12 mouse cellular contexts compared by ENCODE assay signal in the genomic region with DNA sequence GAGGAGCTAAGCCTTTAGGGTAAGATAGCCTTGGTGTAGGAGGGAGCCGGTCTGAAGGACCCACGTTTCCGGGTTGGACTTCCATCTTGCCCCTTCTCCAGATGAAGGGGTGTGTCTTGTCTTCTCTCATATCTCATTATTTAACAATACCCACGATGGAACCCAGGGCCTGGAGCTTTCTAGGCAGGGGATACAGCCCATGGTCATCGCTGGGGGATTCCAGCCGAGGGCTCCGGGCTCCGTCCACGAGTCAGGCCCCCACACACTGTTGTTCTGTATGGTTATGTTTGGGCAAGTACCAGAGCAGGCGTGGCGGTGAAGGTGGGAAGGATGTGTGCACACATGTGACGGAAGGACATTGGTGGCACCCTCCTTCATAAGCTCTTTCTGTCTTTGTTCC. TPM values are rescaled to one million over a fixed set of nuclear protein-coding genes. Genes with fewer than 3 reads are reported as not detected.
DNase-seq lines count a peak whose midpoint lies in the region; ATAC-seq lines count a peak whose summit lies in the region.
"Had no signal": no experiment of that assay in that cellular context is flagged by ENCODE, and none has a peak within 500 bp of the region (broad histone marks: within the 10 kb centered on the region; RNA-seq: fewer than 3 reads in every experiment).

No protein-coding gene starts in this region.

- peaks cover 40% of the 10 kb centered on the region for H3K36me3 ChIP-seq in heart, embryonic 14.5 days (ENCODE audit: control insufficient read depth, insufficient read depth, low read length)
- H3K36me3 ChIP-seq in megakaryocyte, embryonic 14.5 days (replicated peaks; ENCODE audit: low read length): peaks cover 42% of the 10 kb centered on the region
- peaks cover 45% of the 10 kb centered on the region for H3K36me3 ChIP-seq in limb, embryonic 10.5 days

- peaks cover 19 to 47% of the 10 kb centered on the region in 2 experiments for H3K4me1 ChIP-seq in heart, embryonic 14.5 days (ENCODE audit: control insufficient read depth in 2 of 2, insufficient read depth in 2 of 2, low read length in 2 of 2)
- peaks cover 82% of the 10 kb centered on the region for H3K4me1 ChIP-seq in megakaryocyte, embryonic 14.5 days
- peaks cover 70% of the 10 kb centered on the region for H3K4me1 ChIP-seq in limb, embryonic 10.5 days

- H3K4me2 ChIP-seq in heart, embryonic 14.5 days (ENCODE audit: low read length): 0 out of 2 replicates have a peak overlapping the region, but pooled peaks have one; percentile 96

- WGBS in heart, embryonic 14.5 days: 91% methylated on average over 12 of the region's 12 CpGs
- 93% methylated on average over 12 of the region's 12 CpGs for WGBS in limb, embryonic 10.5 days

- H3K9me3 ChIP-seq in heart, embryonic 14.5 days (ENCODE audit: control insufficient read depth, low read length): no peaks in the 10 kb centered on the region
- H3K9me3 ChIP-seq in megakaryocyte, embryonic 14.5 days: no peaks in the 10 kb centered on the region
- H3K9me3 ChIP-seq in limb, embryonic 10.5 days (replicated peaks): no peaks in the 10 kb centered on the region
- H3K9me3 ChIP-seq: hindbrain, embryonic 15.5 days had no signal

- H3K9ac ChIP-seq in heart, embryonic 14.5 days (ENCODE audit: low read length): no peak overlapping the region
- H3K9ac ChIP-seq: hindbrain, embryonic 15.5 days had no signal

- no peak overlapping the region for H3K27ac ChIP-seq in heart, embryonic 14.5 days (replicated peaks in 1 of 2; ENCODE audit: control insufficient read depth in 1 of 2, insufficient read depth in 1 of 2, low read depth in 2 of 2, low read length in 2 of 2)
- 0 out of 2 replicates have a peak overlapping the region, but pooled peaks have one; percentile 14 for H3K27ac ChIP-seq in limb, embryonic 10.5 days
- H3K27ac ChIP-seq: hindbrain, embryonic 15.5 days; kidney, postnatal 0 days had no signal

- no peaks in the 10 kb centered on the region for H3K27me3 ChIP-seq in heart, embryonic 14.5 days (ENCODE audit: control insufficient read depth, insufficient read depth, low read length)
- H3K27me3 ChIP-seq in megakaryocyte, embryonic 14.5 days (replicated peaks): no peaks in the 10 kb centered on the region
- H3K27me3 ChIP-seq in limb, embryonic 10.5 days (ENCODE audit: low read depth, poor library complexity, severe bottlenecking): peaks cover 14% of the 10 kb centered on the region
- H3K27me3 ChIP-seq: hindbrain, embryonic 15.5 days had no signal

- no peak overlapping the region for H3K4me3 ChIP-seq in heart, embryonic 14.5 days (ENCODE audit: control insufficient read depth in 1 of 2, insufficient read depth in 1 of 2, low read depth in 1 of 2, low read length in 2 of 2)
- peak overlapping the region; percentile 70 for H3K4me3 ChIP-seq in megakaryocyte, embryonic 14.5 days (replicated peaks)
- H3K4me3 ChIP-seq in limb, embryonic 10.5 days: peak overlapping the region; percentile 93; the same call in 1 of the 2 replicates
- H3K4me3 ChIP-seq: hindbrain, embryonic 15.5 days had no signal

- ATAC-seq in heart, embryonic 14.5 days (ENCODE audit: insufficient number of reproducible peaks, insufficient read depth, low FRiP score, low read depth): no peak
- ATAC-seq in megakaryocyte, adult 5-6 weeks (ENCODE audit: poor library complexity, severe bottlenecking): no peak

- DNase-seq in cerebellum, adult 8-10 months: peak; percentile 37
- no peak for DNase-seq in cerebellum, adult 11-12 months
- DNase-seq in heart, adult 18-20 months: no peak
- no peak for DNase-seq in limb, embryonic 10.5 days (ENCODE audit: low spot score)
- no peak for DNase-seq in urinary bladder, postnatal 25 days (ENCODE audit: low spot score)
- DNase-seq: cerebellum, adult 2 months; embryo, embryonic 11 days had no signal

RNA-seq across cellular contexts. Expression of a gene that starts 3.5 kb away (rescaled TPM):
- 1.6 and 2.6 TPM in 2 replicates for polyA plus RNA-seq in heart, embryonic 14.5 days (2014; fragmentation: Nextera tagmentation; extraction: Ambion mirVana)
- total RNA-seq in heart, adult 18-20 months (2021): 1 to 10 TPM; 2.7 to 3.1 TPM
- polyA plus RNA-seq in megakaryocyte, embryonic 14.5 days (2012; ENCODE audit: insufficient read depth, low replicate concordance): 4.8 and 11.7 TPM in 2 replicates
- total RNA-seq in megakaryocyte, adult 5-6 weeks (2015): 1.6 and 2.2 TPM in 2 replicates
- 1.4 TPM in 1 of 2 replicates, not detected in the other for total RNA-seq in megakaryocyte, adult 5-6 weeks (2017)
- 3.3 and 4.7 TPM in 2 replicates for polyA plus RNA-seq in limb, embryonic 10.5 days (2016; fragmentation: Nextera tagmentation; extraction: Ambion mirVana)

RNA-seq across cellular contexts. Expression of a gene that starts 3.9 kb away (rescaled TPM):
- 21.2 and 25.8 TPM in 2 replicates for polyA plus RNA-seq in heart, embryonic 14.5 days (2014; fragmentation: Nextera tagmentation; extraction: Ambion mirVana)
- total RNA-seq in heart, adult 18-20 months (2021): 100 to 1,000 TPM; 117 to 125 TPM
- polyA plus RNA-seq in megakaryocyte, embryonic 14.5 days (2012; ENCODE audit: insufficient read depth, low replicate concordance): 171 and 203 TPM in 2 replicates
- total RNA-seq in megakaryocyte, adult 5-6 weeks (2015): 29.5 and 29.6 TPM in 2 replicates
- total RNA-seq in megakaryocyte, adult 5-6 weeks (2017): 22.4 and 36.1 TPM in 2 replicates
- polyA plus RNA-seq in limb, embryonic 10.5 days (2016; fragmentation: Nextera tagmentation; extraction: Ambion mirVana): 26.2 and 27.1 TPM in 2 replicates

RNA-seq across cellular contexts. Expression of a gene that starts 5.7 kb away (rescaled TPM):
- 988 and 1,015 TPM in 2 replicates for polyA plus RNA-seq in heart, embryonic 14.5 days (2014; fragmentation: Nextera tagmentation; extraction: Ambion mirVana)
- 1,000 to 10,000 TPM; 1,096 to 1,108 TPM for total RNA-seq in heart, adult 18-20 months (2021)
- 1,192 and 1,533 TPM in 2 replicates for polyA plus RNA-seq in megakaryocyte, embryonic 14.5 days (2012; ENCODE audit: insufficient read depth, low replicate concordance)
- total RNA-seq in megakaryocyte, adult 5-6 weeks (2015): 161 and 162 TPM in 2 replicates
- 31.0 and 34.7 TPM in 2 replicates for total RNA-seq in megakaryocyte, adult 5-6 weeks (2017)
- 487 and 503 TPM in 2 replicates for polyA plus RNA-seq in limb, embryonic 10.5 days (2016; fragmentation: Nextera tagmentation; extraction: Ambion mirVana)

RNA-seq across cellular contexts. Expression of a gene that starts 21.6 kb away (rescaled TPM):
- polyA plus RNA-seq in heart, embryonic 14.5 days (2014; fragmentation: Nextera tagmentation; extraction: Ambion mirVana): 79.4 and 80.7 TPM in 2 replicates
- total RNA-seq in heart, adult 18-20 months (2021): 10 to 100 TPM; 46.3 to 54.9 TPM
- 27.7 and 39.5 TPM in 2 replicates for polyA plus RNA-seq in megakaryocyte, embryonic 14.5 days (2012; ENCODE audit: insufficient read depth, low replicate concordance)
- 11.7 and 13.8 TPM in 2 replicates for total RNA-seq in megakaryocyte, adult 5-6 weeks (2015)
- total RNA-seq in megakaryocyte, adult 5-6 weeks (2017): 29.3 and 32.1 TPM in 2 replicates
- 90.7 and 129 TPM in 2 replicates for polyA plus RNA-seq in limb, embryonic 10.5 days (2016; fragmentation: Nextera tagmentation; extraction: Ambion mirVana)

RNA-seq across cellular contexts. Expression of a gene that starts 28.6 kb away (rescaled TPM):
- polyA plus RNA-seq in heart, embryonic 14.5 days (2014; fragmentation: Nextera tagmentation; extraction: Ambion mirVana): 14.6 and 17.7 TPM in 2 replicates
- total RNA-seq in heart, adult 18-20 months (2021): 100 to 1,000 TPM; 127 to 149 TPM
- polyA plus RNA-seq in megakaryocyte, embryonic 14.5 days (2012; ENCODE audit: insufficient read depth, low replicate concordance): 153 and 200 TPM in 2 replicates
- total RNA-seq in megakaryocyte, adult 5-6 weeks (2015): 58.0 and 60.7 TPM in 2 replicates
- 142 and 146 TPM in 2 replicates for total RNA-seq in megakaryocyte, adult 5-6 weeks (2017)
- 16.1 and 17.0 TPM in 2 replicates for polyA plus RNA-seq in limb, embryonic 10.5 days (2016; fragmentation: Nextera tagmentation; extraction: Ambion mirVana)

Comparison
In these comparisons a context has a peak if more than half of its experiments do, and no peak if none do; other contexts are left out.
1. H3K4me3 ChIP-seq: peak in megakaryocyte, embryonic 14.5 days (single experiment) and limb, embryonic 10.5 days (single experiment); none in heart, embryonic 14.5 days (0 of 2).